Mouse (Mus musculus) liver (tissue): ENCODE results near the gene Olfr615.
"Not testable (repeated sequence)": the region's sequence is repeated elsewhere in the genome, so short reads cannot be mapped to it uniquely, and the experiment has no call there.

Source experiments
- DNase-seq: peaks from one replicate; pipeline ENCODE4 v3.0.0-alpha.2; 2020; ENCODE audit warnings: mixed read lengths

The Olfr615 gene

DNA sequence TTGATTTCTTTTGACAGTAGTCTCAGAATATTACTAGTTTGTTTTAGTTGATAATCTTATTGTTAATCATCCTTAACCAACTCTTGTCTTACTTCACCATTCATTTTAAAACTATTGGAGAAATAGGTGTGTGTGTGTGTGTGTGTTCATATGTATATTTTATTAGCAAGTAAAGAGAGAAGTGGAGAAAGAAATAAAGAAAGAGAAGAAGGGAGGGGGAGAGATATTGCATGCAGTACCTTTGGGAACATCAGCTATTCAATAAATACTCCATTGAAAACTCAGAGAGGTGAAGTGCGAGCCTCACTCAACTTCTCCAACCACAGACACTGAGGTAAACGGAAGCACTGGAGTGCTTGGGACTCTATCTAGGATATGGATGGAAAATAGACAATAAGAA is at the start of gene Olfr615:
Gene Olfr615, plus strand, starts transcription at position 301 of the 400 bp plus-strand sequence.
- DNase-seq, result no peak

DNA sequence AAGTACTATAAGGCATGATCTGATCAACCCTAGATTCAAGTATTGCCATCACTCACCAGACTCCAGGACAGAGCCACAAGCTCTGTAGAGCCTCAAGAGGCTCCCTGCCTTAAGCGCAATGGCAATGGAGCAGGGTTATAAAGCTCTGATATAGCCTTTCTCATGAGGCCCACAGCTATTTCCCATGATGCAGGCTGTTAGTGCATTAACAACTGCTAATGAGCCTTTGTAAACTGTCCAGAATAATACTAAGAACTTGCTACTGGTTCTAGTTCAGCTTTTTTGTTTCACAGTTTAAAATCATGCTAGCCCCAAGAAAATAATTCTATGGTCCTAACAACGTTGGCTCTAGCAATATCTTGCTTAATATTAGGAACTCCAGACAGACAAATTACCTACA is 43.9 kb upstream of the Olfr615 start, which contains the start of gene Olfr610:
Gene Olfr610, minus strand, starts transcription at position 101 of the 400 bp plus-strand sequence.
- DNase-seq, result no peak

DNA sequence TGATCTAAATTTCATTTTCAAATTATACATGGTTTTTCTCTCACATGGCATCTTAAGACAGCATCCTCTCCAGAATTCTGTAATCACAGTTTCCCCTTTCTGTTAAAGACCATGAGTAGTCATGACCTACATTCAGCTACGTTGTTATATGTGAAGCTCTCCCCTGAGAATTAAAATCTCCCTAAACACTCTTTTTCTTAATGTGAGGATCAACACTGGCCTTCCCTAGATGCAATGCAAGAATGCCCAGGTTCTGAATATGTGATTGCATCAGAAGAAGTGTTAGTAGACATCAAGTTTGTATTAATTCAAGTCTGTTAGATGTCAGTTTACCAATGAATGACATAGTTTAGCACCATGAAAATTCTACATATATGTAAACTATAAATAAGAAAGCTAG is 35.1 kb upstream of the Olfr615 start, which contains the start of gene Olfr611:
Gene Olfr611, minus strand, starts transcription at position 101 of the 400 bp plus-strand sequence.
- not testable (repeated sequence) for DNase-seq

DNA sequence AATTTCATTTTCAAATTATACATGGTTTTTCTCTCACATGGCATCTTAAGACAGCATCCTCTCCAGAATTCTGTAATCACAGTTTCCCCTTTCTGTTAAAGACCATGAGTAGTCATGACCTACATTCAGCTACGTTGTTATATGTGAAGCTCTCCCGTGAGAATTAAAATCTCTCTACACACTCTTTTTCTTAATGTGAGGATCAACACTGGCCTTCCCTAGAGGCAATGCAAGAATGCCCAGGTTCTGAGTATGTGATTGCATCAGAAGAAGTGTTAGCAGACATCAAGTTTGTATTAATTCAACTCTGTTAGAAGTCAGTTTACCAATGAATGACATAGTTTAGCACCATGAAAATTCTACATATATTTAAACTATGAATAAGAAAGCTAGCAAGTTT is 13.3 kb upstream of the Olfr615 start, which contains the start of gene Olfr612:
Gene Olfr612, minus strand, starts transcription at position 101 of the 400 bp plus-strand sequence.
- not testable (repeated sequence) for DNase-seq

DNA sequence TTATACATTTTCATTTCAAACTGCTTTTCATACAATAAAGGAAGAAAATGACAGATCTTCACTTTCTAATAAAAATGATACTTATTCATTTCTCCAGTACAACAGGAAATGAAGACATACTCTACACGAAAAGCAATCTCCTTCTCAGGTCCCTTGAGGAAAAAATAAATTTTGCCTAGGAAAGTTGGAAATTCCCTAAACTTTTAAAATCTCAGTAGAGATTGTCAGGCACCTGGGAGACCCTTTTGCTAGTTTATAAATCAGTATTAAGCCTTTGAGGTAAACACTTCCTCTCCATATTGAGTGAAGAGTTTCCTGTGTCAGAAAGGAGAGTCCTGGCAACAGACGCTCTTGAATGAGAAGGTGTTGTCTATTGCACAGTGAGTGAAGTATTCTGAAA is 8.1 kb upstream of the Olfr615 start, which contains the start of gene Olfr613:
Gene Olfr613, plus strand, starts transcription at position 301 of the 400 bp plus-strand sequence.
- no peak for DNase-seq

DNA sequence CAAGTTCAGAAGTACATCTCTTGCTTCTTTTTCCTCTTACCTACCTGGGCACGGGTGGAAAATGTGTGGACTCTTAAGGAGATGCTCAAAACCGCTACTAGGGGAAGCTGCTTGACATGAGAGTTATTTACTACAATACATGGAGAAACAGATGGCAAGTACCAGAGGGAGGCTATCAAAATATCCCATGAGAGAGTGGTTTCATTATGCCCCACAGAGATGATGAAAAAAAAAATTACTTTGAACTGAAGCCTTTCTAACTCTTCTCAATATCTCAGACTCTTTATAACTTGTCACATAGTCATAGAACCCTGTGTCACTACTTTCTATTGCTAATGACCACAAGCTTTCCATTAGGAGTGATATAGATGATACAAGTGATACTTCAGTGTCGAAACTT is 13.2 kb downstream of the Olfr615 start, which contains the start of gene Olfr616:
Gene Olfr616, minus strand, starts transcription at position 101 of the 400 bp plus-strand sequence.
- no peak for DNase-seq

DNA sequence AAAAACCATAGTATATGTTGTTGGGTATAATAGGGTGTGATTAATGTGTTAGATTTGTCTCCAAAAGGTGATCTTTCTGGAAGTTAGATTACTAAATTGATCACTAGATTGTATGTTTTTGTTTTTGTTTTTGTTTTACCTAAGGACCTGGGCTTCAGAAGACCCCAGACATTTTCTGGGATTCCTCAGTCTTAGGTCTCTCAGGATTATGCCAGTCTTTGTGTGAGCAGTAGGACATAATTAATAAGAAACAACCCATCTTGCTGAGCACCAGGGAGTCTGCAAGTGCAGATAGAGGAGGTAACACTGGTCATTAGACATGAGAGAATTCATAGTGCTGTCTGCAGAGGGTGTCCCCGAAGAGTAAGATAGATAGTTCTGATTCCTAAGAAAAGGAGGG is 16.9 kb downstream of the Olfr615 start, which contains the start of gene Olfr617:
Gene Olfr617, plus strand, starts transcription at position 301 of the 400 bp plus-strand sequence.
- no peak for DNase-seq

DNA sequence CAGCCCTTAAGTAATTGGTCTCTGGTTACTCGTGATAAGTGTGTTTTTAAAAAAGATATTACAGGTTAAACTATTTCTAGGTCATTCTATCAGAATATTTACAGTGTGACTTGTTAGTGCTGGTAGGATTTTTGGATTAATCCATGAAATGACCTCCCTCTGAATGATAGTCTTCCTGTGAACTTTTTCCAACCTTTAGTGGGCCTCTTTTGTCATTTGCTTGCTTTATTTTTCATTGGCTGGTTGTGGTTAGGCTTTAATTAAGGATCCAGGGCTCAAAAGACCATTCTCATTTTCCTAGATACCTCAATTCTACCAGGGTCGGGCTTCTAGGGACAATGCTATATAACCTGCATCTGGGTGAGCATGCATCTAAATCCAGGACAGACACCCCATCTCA is 33.9 kb downstream of the Olfr615 start, which contains the start of gene Olfr618:
Gene Olfr618, plus strand, starts transcription at position 301 of the 400 bp plus-strand sequence.
- no peak for DNase-seq

DNA sequence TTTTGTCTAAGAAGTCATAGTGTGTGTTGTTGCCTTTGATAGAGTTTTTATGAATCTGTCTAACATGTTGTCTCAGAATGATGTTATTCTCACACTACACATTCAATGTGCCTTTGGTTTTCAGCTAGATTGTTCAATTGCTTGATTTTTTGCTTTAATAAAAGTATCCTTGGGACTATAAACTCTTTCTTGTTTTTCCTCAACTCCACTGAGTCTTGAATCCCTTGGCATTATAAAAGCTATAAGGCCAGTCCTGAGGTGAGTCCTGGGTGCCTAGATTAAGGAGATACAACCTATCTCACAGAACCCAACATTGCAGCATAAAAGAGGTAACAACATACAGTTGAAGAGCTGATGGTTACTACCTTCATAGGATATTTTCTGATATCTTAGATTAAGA is 44.4 kb downstream of the Olfr615 start, which contains the start of gene Olfr619:
Gene Olfr619, plus strand, starts transcription at position 301 of the 400 bp plus-strand sequence.
- no peak for DNase-seq

DNA sequence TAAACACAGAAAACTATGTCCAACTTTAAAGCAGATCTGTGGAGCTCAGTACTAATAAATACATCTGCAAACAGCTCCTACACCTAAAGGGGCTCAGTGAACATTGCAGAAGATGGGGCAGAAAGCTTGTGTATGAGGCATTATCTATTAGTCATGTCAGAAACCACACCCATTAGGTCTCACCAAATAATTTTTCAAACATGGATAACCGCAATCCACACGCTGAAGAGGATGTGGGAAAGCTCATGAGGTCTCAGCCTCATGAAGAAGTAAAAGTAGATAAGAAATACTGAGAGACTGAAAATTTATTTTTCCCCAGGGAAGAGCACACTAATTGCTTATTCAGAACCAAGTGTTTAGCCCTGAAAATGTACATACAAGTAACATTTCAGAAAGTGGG is 51.5 kb downstream of the Olfr615 start:
- no peak for DNase-seq

DNA sequence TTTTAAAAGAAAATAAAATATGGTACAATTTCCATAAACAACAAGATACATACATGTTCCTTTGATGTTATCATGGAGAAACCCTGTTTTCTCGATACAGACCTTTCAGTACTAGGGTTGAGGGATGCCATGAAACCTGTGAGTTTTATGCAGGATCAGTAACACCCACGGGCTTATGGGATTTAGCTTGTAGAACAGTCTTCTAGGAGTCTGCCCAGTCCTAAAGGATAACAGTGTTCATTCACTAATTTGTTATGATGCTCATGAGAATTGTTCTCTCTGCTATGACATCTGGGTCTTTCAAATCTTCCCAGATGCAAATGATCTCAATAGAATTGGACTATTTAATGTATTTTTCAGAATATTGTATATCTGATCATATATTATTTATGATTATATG is 56.6 kb downstream of the Olfr615 start, which contains the start of gene Olfr620:
Gene Olfr620, minus strand, starts transcription at position 101 of the 400 bp plus-strand sequence.
- DNase-seq, result no peak
